Mouse (Mus musculus) frontal cortex, adult (tissue): ENCODE results near the gene Maff.

Experiments
- ATAC-seq: cut with Nextera tagmentation; 2 replicates; pipeline ENCODE4 v1.9.2; 2017; ENCODE audit warnings: mild to moderate bottlenecking, moderate library complexity, mixed read lengths; ENCODE audit not compliant: low TSS enrichment

The Maff gene

GRCm38 (mm10) chr15:79394842-79395241 is 48.4 kb downstream of the Maff start:
- peak; percentile 29; the same call in 1 of the 2 replicates for ATAC-seq

- ATAC-seq: no peak
These were observed 48.9 kb downstream of the Maff start for GRCm38 (mm10) chr15:79395281-79395680.

GRCm38 (mm10) chr15:79396736-79397135 is 50.3 kb downstream of the Maff start:
- no peak for ATAC-seq

GRCm38 (mm10) chr15:79399231-79400052 is 53.0 kb downstream of the Maff start:
- ATAC-seq: no peak

GRCm38 (mm10) chr15:79400134-79400974 is 53.9 kb downstream of the Maff start:
- ATAC-seq: no peak

GRCm38 (mm10) chr15:79400975-79401365 is 54.5 kb downstream of the Maff start:
- no peak for ATAC-seq

GRCm38 (mm10) chr15:79402176-79402575 is 55.8 kb downstream of the Maff start:
- ATAC-seq: no peak

- peak; percentile 75 for ATAC-seq
These were observed 56.7 kb downstream of the Maff start, which contains the start of gene Tmem184b for GRCm38 (mm10) chr15:79402836-79403762. Gene Tmem184b (minus strand): TSS chr15:79403569.

- ATAC-seq: no peak; the same call in none of the 2 replicates
These were observed 57.4 kb downstream of the Maff start for GRCm38 (mm10) chr15:79403763-79404210.

- no peak for ATAC-seq
These were observed 57.9 kb downstream of the Maff start for GRCm38 (mm10) chr15:79404277-79404676.

GRCm38 (mm10) chr15:79406564-79406963 is 60.1 kb downstream of the Maff start:
- no peak for ATAC-seq
